Mouse (Mus musculus): ENCODE results near the gene Kirrel3.
A peak's percentile ranks its signal among the peaks of the same experiment; 100 is the strongest.

The Kirrel3 gene

DNA sequence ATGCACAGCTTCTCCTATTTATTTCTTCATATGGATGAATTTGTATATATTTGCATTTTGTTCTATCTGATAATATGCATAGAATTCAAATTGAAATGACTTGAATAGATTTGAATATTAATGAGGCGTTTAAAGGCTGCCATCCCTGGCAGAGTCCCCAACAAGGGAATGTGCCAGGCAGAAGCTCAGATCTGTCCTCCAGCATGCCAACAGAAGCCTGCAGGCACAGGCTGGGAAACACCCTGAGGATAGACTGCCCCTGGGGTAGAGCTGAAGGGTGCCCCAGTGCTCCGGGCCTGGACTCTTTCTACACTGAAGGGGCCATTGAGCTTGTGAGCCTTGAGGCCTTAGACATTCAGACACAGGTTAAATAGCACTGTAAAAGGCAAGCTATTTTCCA lies 21.5 kb downstream of the Kirrel3 start:
- DNase-seq (ENCODE audit: low spot score in 2 of 2) = no peak

DNA sequence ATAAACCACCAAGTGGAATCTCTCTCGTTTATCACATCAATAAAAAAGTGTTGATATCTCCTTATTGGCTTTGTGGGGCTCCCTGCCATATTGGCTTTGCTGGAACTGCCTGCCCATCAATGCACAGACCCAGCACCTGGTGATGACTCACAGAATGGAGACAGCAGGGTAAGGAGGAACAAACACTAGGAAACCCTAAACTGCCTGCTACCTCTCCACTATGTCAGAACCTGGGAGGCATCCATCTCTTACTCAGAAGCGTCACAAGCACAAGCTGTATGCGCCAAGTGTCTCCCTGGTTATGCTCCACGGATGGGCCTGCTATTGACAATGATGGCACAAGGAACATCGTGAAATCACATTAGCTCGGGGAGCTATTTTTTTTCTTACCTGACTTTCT lies 33.2 kb downstream of the Kirrel3 start:
- no peak for DNase-seq (ENCODE audit: low spot score in 2 of 2)

DNA sequence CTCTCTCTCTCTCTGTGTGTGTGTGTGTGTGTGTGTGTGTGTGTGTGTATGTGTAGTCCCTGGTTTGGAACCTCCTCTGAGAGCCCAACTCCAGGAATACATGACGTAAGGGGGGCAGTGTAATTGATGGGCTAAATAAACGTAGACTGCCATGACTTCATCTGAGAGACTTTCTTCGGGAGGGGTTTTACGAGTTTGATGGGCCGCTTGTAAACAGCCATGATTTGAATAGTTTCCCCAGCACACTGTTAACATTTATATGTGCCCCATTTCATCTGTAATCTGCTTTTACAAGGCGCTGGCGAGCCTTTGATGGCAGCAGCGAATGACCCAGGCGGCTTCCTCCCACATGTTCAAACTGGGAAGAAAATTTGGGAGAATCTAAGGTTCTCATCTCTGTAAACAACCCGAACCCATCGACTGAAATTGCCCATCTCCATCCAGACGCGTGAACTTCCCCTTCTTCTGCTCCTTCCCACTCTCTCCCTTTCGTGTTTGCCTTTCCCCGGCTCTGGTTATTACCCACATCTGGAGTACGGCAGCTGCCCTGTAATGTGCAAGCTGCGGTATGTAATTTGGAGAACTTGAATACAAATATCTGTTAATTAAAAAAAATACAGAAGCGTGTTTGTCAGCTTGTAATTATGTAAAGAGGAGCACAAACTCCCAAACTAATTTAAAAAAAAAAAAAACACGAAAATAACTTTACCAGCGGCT lies 34.7 kb downstream of the Kirrel3 start:
- no peak for DNase-seq (ENCODE audit: low spot score in 2 of 2)

DNA sequence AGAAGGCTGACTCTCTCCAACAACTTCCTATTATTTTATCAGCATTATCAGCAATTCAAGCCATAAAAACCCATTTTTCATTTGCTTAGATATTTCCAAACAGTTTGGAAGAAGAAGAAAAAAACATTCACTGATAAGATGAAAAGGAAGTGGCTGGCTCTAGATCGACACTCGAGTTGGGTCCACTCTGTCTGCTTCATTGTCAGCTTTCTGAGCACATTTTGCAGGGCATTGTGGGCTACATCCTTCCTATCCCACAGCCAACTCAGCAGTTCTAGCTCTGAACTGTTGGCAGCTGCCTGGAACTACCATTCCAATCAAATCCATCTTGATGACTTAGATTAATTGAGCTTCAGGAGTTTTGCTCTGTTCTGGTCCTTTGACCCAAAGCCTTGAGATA lies 40.0 kb downstream of the Kirrel3 start:
- DNase-seq (ENCODE audit: low spot score in 2 of 2) = no peak

DNA sequence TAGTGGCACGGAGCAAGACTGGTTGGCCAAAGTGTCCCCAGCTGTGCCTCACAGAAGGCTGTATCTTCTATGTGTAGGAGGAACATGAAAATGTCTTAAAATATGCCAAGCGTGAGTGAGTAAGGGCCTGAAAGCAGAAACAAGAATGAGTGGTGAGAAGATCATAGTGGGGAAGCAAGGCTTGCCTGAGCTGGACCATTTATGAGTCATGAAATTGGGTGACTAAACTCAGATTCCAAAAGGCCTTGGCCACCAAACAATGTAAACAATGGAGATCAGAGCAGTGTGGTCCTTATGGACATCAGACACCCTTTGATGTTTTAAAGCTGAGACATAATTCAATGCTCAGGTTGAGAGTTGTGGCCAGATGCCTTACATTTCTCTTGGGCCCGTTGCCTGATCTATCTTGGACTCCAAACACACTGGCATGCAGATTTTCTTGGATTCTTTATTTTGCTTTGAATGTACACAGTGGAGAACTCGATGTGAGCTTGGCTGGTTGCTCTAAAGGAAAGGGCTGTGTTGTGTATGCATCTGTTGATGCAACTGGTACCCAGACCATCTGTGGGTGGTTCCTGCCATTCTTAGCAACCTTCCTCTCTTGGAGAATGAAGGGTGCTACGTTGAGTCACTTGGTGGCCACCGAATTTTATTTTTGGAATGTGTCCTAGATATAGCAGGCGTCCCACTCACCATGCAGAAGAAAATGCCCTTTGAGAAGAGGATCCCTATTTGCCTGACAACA lies 53.1 kb downstream of the Kirrel3 start:
- peak; percentile 25 to 53 for DNase-seq (ENCODE audit: low spot score in 2 of 2)

DNA sequence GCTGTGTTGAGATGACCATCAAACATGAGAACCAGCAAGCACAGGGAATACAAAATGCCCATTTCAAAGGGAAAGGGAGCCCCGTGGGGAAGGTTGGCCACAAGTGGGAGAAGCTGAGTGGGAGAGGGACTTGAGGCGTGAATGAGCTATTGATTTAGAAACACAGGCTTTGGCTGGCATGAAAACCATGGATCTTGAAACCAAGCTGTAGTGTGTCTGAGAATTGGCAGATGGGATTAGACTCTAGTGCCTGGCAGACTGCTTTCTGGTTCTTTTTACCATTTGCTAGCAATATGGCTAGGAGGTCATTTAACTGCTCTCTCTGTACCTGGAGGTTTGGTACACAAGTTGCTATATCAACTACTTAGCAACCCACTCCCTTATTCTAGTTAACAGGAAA lies 56.2 kb downstream of the Kirrel3 start:
- DNase-seq (ENCODE audit: low spot score in 2 of 2) = no peak

DNA sequence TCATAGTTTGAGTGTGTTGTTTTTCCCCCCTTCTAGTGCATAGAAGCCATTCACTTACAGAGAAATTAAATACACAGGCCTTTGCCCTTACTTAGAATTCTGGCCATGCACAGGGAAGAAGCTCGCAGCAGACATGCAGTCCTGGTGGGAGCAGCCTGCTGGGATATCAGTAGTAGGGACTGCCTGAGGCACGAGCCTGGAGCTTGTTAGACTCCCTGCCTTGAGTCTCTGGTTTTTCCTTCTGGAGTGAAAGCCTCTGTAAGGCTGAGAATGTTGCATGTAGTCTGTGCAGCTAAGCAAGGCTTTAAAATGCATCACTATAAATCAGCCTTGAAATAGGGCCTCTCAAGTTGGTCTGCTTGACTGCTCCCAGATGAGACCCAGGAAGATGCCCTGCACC lies 70.0 kb downstream of the Kirrel3 start:
- DNase-seq (ENCODE audit: low spot score in 2 of 2) = no peak

DNA sequence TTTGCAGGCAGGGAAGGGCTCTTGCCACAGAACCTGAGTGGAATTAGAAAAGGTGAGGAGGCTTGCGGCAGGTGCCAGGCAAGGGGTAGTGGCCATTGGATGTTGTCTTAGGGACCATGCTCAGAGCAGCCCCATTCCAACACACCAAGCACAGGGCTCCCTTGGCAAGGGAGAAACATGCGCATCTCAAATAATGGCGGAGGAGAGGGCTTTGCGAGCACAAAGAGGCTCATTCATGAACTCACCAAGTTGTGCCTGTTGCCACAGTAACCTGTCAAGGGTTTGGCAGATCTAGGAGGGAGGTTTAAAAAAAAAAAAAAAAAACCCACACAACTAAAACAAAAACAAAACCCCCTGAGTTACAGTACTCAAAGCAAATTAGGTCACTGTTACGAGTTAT lies 72.2 kb downstream of the Kirrel3 start:
- peak in 1 of 2 experiments; percentile 15 for DNase-seq (ENCODE audit: low spot score in 2 of 2)

DNA sequence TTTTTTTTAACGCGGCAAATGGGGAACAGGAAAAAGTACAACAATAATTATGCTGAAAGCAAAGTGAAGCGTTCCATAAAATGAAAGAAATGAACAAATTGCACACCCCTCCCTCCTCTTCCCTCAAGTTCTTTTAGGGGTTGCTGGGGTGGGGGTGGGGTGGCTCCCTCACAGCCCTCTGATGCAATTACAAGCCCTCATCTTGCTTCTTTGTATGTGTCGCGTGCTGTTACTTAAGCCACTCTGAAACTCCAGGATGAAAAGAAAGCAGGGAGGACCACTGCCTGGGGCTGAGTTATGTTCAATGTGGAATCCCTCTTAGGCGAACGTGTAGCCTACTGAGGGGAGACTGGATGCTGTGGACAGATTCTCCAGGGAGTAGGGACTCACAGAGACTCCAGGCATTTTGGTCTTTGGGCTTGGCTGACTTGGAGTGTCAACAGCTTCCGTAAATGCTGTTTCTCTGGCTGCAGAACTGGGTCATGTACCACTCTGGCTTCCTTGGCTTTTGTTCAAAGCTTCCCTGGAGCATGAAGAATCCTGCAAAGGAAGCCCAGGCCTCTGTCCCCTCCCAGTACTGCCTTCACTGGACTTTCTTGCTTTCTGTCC lies 72.7 kb downstream of the Kirrel3 start:
- DNase-seq (ENCODE audit: low spot score in 2 of 2) = no peak

DNA sequence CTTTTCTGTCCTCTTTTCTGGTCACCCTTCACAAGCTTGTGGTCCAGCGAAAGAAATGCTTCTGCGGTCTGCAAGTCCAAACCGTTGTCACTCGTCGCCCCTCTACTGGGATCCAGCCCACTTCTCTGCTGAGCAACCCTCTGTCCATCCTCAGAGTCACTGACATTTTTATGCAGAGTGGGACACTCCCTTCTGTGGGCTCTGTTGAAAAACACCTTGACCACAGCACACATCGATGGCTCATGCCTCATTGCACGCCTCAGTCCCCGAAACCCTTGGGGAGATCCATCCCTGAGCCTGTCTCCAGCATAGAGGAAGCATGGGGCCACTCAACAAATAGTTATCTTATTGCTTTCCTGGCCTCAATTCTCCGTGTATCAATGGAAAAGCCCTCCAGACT lies 73.4 kb downstream of the Kirrel3 start:
- DNase-seq (ENCODE audit: low spot score in 2 of 2) = no peak

DNA sequence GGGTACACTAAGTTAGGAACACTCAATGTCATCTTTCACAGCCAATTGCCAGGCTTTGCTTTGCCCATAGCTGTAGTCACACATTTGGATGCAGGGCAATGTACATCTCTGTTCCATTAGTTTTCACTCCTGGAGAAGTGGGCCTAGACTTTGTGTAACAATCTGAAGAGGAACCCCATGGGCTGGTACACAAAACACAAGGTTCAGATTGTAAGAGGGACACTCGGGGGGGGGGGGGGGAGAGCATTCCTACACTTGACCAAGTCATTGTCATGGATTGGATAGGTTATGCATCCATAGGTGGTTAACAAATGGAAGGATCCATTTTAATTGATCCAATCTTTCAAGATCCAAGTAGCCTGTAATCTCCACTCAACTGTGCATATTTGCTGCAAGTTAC lies 75.6 kb downstream of the Kirrel3 start:
- no peak for DNase-seq (ENCODE audit: low spot score in 2 of 2)

DNA sequence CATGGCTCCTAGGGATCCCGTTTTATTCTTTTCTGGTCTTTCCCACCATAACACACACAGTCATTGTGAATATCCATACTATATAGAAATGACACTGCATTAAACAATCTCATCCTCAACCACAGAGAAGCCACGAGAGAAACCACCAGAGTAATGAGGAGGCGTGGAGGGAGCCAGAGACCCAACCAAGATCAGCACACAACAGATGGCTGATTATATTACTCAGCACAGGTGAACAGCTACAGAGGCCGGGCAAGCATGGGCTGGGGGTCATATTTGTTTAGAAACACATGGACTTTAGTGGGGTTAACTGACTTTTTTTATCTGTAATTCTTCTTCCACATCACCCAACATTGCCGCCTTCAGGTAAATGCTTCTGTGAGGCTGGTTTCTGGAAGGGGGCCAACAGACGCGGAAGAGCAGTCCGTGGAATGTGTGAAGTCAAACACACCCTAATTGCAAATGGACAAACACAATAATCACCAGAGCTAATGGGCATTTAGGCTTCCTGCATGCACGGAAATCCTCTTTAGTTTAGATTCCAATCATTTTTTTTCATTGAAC lies 76.8 kb downstream of the Kirrel3 start:
- no peak for DNase-seq (ENCODE audit: low spot score in 2 of 2)

DNA sequence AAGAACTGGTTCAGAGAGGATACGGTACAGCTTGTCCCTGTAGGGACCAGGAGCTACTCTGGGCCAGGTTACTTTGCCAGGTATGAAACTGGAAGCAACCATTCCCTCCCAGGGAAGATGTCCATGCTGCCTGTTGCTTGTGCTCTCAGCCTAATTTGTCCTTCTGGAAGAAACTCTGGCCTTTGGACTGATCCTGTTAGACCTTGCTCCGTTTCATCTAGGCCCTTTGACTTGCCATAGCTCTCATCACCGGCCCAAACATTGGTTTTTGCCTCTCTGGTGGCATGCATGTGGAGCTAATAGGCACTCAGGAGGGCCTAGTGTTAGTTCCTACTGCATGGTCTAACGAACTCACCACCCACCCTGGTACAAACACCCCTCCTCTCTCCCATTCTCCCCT lies 88.2 kb downstream of the Kirrel3 start:
- no peak for DNase-seq (ENCODE audit: low spot score in 2 of 2)

DNA sequence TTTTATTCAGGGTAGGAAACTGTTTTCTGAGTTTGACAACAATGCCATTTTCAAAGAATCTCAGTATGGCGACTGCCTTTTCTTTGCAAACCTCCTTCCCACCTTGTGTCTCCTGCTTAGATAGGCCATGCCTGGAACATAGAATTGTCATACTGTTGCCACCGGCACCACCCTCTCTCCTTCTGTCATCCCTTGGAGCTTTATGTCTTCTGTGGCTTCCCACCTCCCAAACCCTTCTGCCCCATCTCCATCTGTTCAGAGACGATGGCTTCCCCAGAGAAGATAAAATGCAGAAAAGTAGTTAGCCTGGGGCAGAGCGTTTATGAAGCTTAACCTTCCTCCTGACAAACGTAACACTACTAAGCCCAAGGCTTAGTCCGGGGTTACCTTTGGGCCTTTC lies 88.9 kb downstream of the Kirrel3 start:
- no peak for DNase-seq (ENCODE audit: low spot score in 2 of 2)

DNA sequence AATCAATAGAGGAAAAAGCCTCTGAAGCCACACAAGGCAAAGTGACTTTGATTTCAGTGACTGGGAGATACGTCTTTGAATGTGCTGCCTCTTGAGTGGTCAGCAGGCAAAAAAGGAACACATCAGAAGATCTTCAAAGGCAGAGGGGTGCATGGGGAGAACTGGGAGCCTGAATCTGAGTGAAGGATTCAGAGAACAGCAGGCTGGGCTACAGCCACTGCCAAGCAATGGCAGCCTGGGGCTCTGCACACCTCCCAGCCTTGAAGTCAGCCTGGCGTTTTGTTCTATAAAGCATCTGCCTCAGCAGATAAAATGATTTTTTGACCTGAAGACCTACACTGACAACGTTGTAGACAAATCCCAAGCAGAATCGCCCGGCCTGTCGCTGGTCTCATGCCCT lies 93.5 kb downstream of the Kirrel3 start:
- DNase-seq (ENCODE audit: low spot score in 2 of 2) = no peak

DNA sequence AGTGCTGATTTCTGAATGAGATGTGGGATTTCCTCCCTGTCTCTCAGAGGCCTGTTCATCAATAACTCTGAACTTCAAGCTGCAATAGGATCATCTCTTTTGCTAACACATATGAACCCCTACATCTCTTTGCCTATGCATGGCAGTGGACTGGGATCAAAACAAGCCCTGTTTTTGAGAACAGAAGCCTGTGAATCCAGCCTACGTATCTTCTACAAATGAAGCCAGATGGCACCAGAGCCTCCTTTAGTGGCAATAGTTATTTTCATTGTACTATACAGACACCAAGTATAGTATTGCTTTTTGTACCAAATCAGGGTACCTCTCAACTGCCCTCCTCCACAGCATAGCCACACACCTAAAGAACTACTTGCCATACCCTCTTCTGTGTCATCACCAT lies 94.4 kb downstream of the Kirrel3 start:
- DNase-seq (ENCODE audit: low spot score in 2 of 2) = no peak

DNA sequence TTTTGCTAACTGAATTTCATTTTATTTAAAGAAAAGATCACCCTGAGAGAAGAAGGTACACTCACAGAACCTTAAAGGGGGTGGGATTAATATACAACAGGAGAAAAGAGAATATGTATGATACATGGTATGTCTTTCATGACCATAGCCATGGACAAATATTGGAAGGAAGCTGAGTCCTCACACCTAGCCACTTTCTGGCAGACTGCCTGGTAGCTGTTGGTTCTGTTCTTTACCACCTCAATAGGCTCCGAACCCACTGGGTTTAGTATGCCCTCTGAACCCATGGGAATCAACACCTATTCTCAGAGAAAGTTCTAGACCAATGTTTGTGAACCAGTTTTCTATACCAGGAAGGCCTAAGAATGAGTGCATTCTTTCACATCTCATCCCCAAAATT lies 96.8 kb downstream of the Kirrel3 start:
- DNase-seq (ENCODE audit: low spot score in 2 of 2) = no peak

DNA sequence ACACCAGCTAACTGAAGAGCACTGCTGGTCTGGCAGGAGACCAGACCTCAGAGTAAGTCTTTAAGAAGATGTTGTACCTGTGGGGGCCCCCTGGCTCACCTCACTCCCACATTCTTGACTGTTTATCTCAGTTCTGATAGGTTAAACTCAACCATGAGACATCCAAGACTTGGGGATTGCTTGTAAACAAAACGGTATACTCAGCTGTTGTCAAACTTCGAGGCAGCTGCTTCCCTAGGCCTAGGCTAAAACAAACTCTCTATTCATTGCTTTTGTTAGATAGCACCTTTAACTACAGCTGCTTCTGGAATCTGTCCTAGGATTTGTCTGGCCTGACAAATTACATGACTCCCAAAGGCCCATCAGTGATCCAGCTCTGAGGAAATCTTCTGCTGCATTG lies 99.8 kb downstream of the Kirrel3 start:
- no peak for DNase-seq (ENCODE audit: low spot score in 2 of 2)

DNA sequence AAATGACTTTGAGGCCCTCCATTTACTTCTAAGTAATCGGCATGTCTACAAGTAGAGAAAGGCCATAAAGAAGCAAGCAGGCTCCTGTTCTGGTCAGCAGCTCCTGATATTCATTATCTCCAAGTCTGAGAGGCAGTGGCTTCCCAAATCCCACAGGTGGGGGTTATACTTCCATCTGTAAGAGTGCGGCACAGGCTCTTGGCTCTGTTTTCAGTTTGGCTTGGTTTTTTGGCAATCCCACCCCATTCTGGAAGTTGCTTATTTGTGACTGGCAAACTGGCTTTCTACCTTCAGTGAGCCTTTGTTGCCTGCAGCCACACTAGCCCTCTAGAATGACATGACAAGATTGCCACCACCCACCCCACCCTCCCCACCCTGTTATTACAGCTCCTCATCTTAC lies 100.4 kb downstream of the Kirrel3 start:
- DNase-seq (ENCODE audit: low spot score in 2 of 2) = no peak

DNA sequence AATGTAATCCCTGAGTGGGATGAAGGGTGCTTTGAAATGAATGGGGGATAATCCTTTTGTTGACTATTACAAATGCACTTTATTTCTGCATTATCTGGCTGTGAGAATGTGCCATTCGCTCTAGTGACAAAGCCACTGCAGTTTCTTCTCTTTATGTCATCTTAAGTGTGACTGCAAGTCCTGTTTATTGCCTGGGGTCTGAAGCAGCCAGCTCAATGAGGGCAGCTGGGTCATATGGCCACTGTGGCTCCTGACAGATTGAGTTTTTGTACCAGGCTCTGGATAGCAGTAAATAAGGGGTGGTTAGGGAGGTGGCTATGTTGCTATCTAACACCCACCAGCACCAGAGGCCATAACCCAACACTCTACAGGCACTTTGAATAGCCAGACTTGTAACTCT lies 104.1 kb downstream of the Kirrel3 start:
- DNase-seq (ENCODE audit: low spot score in 2 of 2) = no peak

DNA sequence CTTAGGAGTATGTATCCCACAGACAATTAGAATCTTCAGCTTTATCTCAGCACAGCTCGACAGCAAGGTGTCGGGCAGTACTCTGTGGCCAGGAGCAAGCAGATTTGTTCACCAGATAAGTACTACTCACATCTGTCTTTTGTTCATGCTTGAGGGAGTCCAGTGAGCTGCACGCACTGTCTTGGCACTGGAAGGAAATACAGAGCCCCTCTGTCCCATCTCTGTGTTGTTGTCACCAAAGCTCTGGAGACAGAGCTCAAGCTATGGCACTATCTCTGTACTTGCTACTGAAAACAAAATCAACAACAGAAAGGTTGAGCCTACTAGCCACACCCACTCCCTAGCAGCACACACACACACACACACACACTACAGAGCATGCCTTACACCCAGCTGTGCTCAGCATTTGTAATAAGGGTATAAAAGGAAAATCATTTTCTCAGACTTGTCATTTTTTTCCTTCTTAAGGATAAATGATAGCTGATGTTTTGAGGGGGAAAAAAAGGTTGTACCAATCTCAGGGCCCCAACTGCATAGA lies 106.4 kb downstream of the Kirrel3 start:
- no peak for DNase-seq (ENCODE audit: low spot score in 2 of 2)

DNA sequence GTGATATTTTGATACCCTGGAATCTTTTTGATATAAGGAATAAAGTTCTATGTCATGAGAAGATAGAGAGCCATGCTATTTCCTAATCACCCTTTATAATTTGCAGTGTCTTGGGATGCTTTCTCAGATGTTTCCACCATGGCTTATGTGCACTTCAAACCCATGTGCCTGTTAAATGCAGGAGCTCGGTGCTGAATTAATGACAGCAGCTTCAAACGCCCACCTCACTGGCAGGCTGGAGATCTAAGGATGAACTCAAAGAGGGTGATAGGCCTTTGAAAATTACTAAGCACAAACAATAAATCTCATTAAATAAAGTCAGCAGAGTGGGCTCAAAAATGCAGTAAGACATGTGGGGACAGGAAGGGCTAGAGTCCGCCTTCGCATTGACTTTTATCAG lies 108.2 kb downstream of the Kirrel3 start:
- DNase-seq (ENCODE audit: low spot score in 2 of 2) = no peak

DNA sequence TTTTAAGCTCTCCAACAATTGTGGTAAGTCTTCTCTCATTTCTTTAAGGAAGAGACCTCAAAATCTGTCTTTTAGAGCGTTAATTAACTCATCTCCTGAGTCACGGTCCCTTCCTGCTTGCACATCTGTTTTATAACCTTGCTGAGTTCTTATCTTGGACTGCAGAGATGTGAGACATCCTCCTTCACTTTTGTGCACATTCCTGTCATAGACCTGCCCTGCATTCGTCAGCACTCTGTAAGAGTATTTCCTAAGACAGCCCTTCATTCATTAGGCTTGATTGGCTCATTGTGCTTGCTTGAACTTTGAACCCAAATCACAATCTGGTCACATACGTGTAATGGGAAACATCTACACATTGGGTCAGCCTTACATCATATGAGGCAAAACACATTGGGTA lies 114.6 kb downstream of the Kirrel3 start:
- DNase-seq (ENCODE audit: low spot score in 2 of 2) = no peak

Data from frontal cortex, postnatal 25 days (tissue).